Mouse (Mus musculus): Measurements from ENCODE around the gene Smyd3. TPM values are rescaled to one million over a fixed set of nuclear protein-coding genes. Genes with fewer than 3 reads are reported as not detected.

Smyd3 gene
- polyA plus RNA-seq, 1 experiment from 2014 or later, result 22.0 TPM

GRCm38 (mm10) chr1:179126287-179126686 lies 391.6 kb downstream of the Smyd3 start:
- Histone ChIP-seq H3K36me3 (no peaks in the 10 kb centered on the region), H3K9ac (no peak overlapping the region), H3K4me3 (replicated peaks) (no peak overlapping the region), H3K4me2 (replicated peaks) (no peak overlapping the region), H3K4me1 (peaks cover 19% of the 10 kb centered on the region), H3K9me3 (replicated peaks) (no peaks in the 10 kb centered on the region), H3K27ac (replicated peaks) (no peak overlapping the region; the same call in 1 of the 2 replicates), H3K27me3 (no peaks in the 10 kb centered on the region)
- ATAC-seq (ENCODE audit: insufficient number of reproducible peaks, low FRiP score, low TSS enrichment, low read depth), result no peak
- 47% methylated on average over 3 of the region's 3 CpGs for WGBS

GRCm38 (mm10) chr1:179122476-179123229 lies 395.2 kb downstream of the Smyd3 start:
- no peaks in the 10 kb centered on the region for H3K9me3 ChIP-seq (replicated peaks)
- no peak overlapping the region for H3K4me3 ChIP-seq (replicated peaks)
- no peaks in the 10 kb centered on the region for H3K36me3 ChIP-seq
- ATAC-seq (ENCODE audit: insufficient number of reproducible peaks, low FRiP score, low TSS enrichment, low read depth), result peak; percentile 76
- no peak overlapping the region for H3K4me2 ChIP-seq (replicated peaks)
- no peak overlapping the region for H3K27ac ChIP-seq (replicated peaks)
- peaks cover 19% of the 10 kb centered on the region for H3K4me1 ChIP-seq
- no peaks in the 10 kb centered on the region for H3K27me3 ChIP-seq
- WGBS, result 32% methylated on average over 11 of the region's 11 CpGs
- H3K9ac ChIP-seq, result no peak overlapping the region

- 86% methylated on average over 9 of the region's 9 CpGs for WGBS
Observed at GRCm38 (mm10) chr1:179120217-179120966, 397.4 kb downstream of the Smyd3 start.

GRCm38 (mm10) chr1:179118673-179119072 lies 399.2 kb downstream of the Smyd3 start:
- Histone ChIP-seq H3K4me2 (replicated peaks) (no peak overlapping the region), H3K36me3 (no peaks in the 10 kb centered on the region), H3K9me3 (replicated peaks) (no peaks in the 10 kb centered on the region), H3K27me3 (no peaks in the 10 kb centered on the region), H3K27ac (replicated peaks) (no peak overlapping the region), H3K4me1 (peaks cover 14% of the 10 kb centered on the region), H3K4me3 (replicated peaks) (no peak overlapping the region), H3K9ac (no peak overlapping the region)
- no peak for ATAC-seq (ENCODE audit: insufficient number of reproducible peaks, low FRiP score, low TSS enrichment, low read depth)
- WGBS, result 72% methylated on average over 7 of the region's 7 CpGs

More at GRCm38 (mm10) chr1:179120217-179120966, 397.4 kb downstream of the Smyd3 start:
- Histone ChIP-seq H3K4me3 (replicated peaks) (no peak overlapping the region), H3K4me2 (replicated peaks) (no peak overlapping the region), H3K4me1 (peaks cover 14% of the 10 kb centered on the region), H3K27me3 (no peaks in the 10 kb centered on the region), H3K9me3 (replicated peaks) (no peaks in the 10 kb centered on the region), H3K27ac (replicated peaks) (no peak overlapping the region), H3K9ac (no peak overlapping the region), H3K36me3 (no peaks in the 10 kb centered on the region)
- no peak for ATAC-seq (ENCODE audit: insufficient number of reproducible peaks, low FRiP score, low TSS enrichment, low read depth)

- no peak overlapping the region for H3K27ac ChIP-seq (replicated peaks)
Observed at GRCm38 (mm10) chr1:179116729-179117663, 400.8 kb downstream of the Smyd3 start.

GRCm38 (mm10) chr1:179114833-179115495 lies 402.9 kb downstream of the Smyd3 start:
- Histone ChIP-seq H3K4me3 (replicated peaks) (no peak overlapping the region), H3K27ac (replicated peaks) (no peak overlapping the region), H3K27me3 (no peaks in the 10 kb centered on the region), H3K36me3 (no peaks in the 10 kb centered on the region), H3K4me2 (replicated peaks) (no peak overlapping the region), H3K9ac (no peak overlapping the region), H3K9me3 (replicated peaks) (no peaks in the 10 kb centered on the region), H3K4me1 (no peaks in the 10 kb centered on the region)
- ATAC-seq (ENCODE audit: insufficient number of reproducible peaks, low FRiP score, low TSS enrichment, low read depth), result no peak
- 79% methylated on average over 7 of the region's 7 CpGs for WGBS

More at GRCm38 (mm10) chr1:179116729-179117663, 400.8 kb downstream of the Smyd3 start:
- Histone ChIP-seq H3K27me3 (no peaks in the 10 kb centered on the region), H3K4me1 (peaks cover 4% of the 10 kb centered on the region; the same call in 1 of the 2 replicates), H3K4me3 (replicated peaks) (no peak overlapping the region), H3K4me2 (replicated peaks) (no peak overlapping the region), H3K9ac (no peak overlapping the region), H3K9me3 (replicated peaks) (no peaks in the 10 kb centered on the region), H3K36me3 (no peaks in the 10 kb centered on the region)
- 70% methylated on average over 10 of the region's 10 CpGs for WGBS
- no peak for ATAC-seq (ENCODE audit: insufficient number of reproducible peaks, low FRiP score, low TSS enrichment, low read depth)

GRCm38 (mm10) chr1:179114385-179114784 lies 403.5 kb downstream of the Smyd3 start:
- Histone ChIP-seq H3K4me1 (no peaks in the 10 kb centered on the region), H3K4me3 (replicated peaks) (no peak overlapping the region), H3K4me2 (replicated peaks) (no peak overlapping the region), H3K36me3 (no peaks in the 10 kb centered on the region), H3K9ac (no peak overlapping the region), H3K27me3 (no peaks in the 10 kb centered on the region), H3K27ac (replicated peaks) (no peak overlapping the region), H3K9me3 (replicated peaks) (no peaks in the 10 kb centered on the region)
- WGBS, result 94% methylated on average over 3 of the region's 3 CpGs
- ATAC-seq (ENCODE audit: insufficient number of reproducible peaks, low FRiP score, low TSS enrichment, low read depth), result no peak

GRCm38 (mm10) chr1:179108759-179109158 lies 409.1 kb downstream of the Smyd3 start:
- H3K27me3 ChIP-seq, result no peaks in the 10 kb centered on the region
- no peaks in the 10 kb centered on the region for H3K36me3 ChIP-seq
- no peak for ATAC-seq (ENCODE audit: insufficient number of reproducible peaks, low FRiP score, low TSS enrichment, low read depth)
- H3K4me3 ChIP-seq (replicated peaks), result no peak overlapping the region
- H3K4me1 ChIP-seq, result peaks cover 28% of the 10 kb centered on the region
- H3K27ac ChIP-seq (replicated peaks), result peak overlapping the region; percentile 87
- WGBS, result 43% methylated on average over 7 of the region's 7 CpGs
- H3K9ac ChIP-seq, result no peak overlapping the region
- H3K4me2 ChIP-seq (replicated peaks), result no peak overlapping the region
- no peaks in the 10 kb centered on the region for H3K9me3 ChIP-seq (replicated peaks)

- H3K9me3 ChIP-seq (replicated peaks), result no peaks in the 10 kb centered on the region
- H3K36me3 ChIP-seq, result no peaks in the 10 kb centered on the region
- no peaks in the 10 kb centered on the region for H3K27me3 ChIP-seq
- ATAC-seq (ENCODE audit: insufficient number of reproducible peaks, low FRiP score, low TSS enrichment, low read depth), result no peak
- whole genome bisulfite sequencing, result 23% methylated on average over 16 of the region's 16 CpGs
- no peak overlapping the region for H3K4me2 ChIP-seq (replicated peaks)
- H3K4me3 ChIP-seq (replicated peaks), result no peak overlapping the region
- no peak overlapping the region for H3K9ac ChIP-seq
- H3K27ac ChIP-seq (replicated peaks), result peak overlapping the region; percentile 87
- H3K4me1 ChIP-seq, result peaks cover 28% of the 10 kb centered on the region
Observed at GRCm38 (mm10) chr1:179107761-179108694, 409.8 kb downstream of the Smyd3 start.

- Histone ChIP-seq H3K4me1 (peaks cover 28% of the 10 kb centered on the region), H3K9me3 (replicated peaks) (no peaks in the 10 kb centered on the region), H3K27me3 (no peaks in the 10 kb centered on the region), H3K36me3 (no peaks in the 10 kb centered on the region), H3K9ac (no peak overlapping the region), H3K4me2 (replicated peaks) (no peak overlapping the region), H3K27ac (replicated peaks) (peak overlapping the region; percentile 87), H3K4me3 (replicated peaks) (no peak overlapping the region)
- ATAC-seq (ENCODE audit: insufficient number of reproducible peaks, low FRiP score, low TSS enrichment, low read depth), result peak; percentile 79
- 31% methylated on average over 7 of the region's 7 CpGs for WGBS
Observed at GRCm38 (mm10) chr1:179107211-179107610, 410.6 kb downstream of the Smyd3 start.

Measured in embryonic facial prominence, embryonic 15.5 days (tissue).